Comparison of ENCODE assay signal across 29 mouse cellular contexts in genomic region chr17:36022098-36022497, GRCm38 (mm10). TPM values are rescaled to one million over a fixed set of nuclear protein-coding genes. Genes with fewer than 3 reads are reported as not detected.
"Had no signal": no experiment of that assay in that cellular context is flagged by ENCODE, and none has a peak within 500 bp of the region (broad histone marks: within the 10 kb centered on the region; RNA-seq: fewer than 3 reads in every experiment).

No protein-coding gene starts in this region.

- H3K36me3 ChIP-seq: kidney, embryonic 15.5 days; limb, embryonic 12.5 days; limb, embryonic 15.5 days; neural tube, embryonic 12.5 days had no signal

- DNase-seq: kidney, adult 11 months; kidney, adult 8-10 months; kidney, postnatal 10 days; kidney, postnatal 36 days; left cerebral cortex, postnatal 4 days; lung, adult 2 months; lung, postnatal 14 days; lung, postnatal 4 days; midbrain, embryonic 14.5 days; right cerebral cortex, adult 18-20 months; right cerebral cortex, postnatal 14 days; right cerebral cortex, postnatal 4 days; spleen, adult 18-20 months; thymus, adult 18-20 months had no signal

- H3K4me1 ChIP-seq: neural tube, embryonic 12.5 days had no signal

- H3K27ac ChIP-seq: kidney, embryonic 15.5 days; limb, embryonic 12.5 days; limb, embryonic 15.5 days; neural tube, embryonic 12.5 days; neural tube, embryonic 15.5 days had no signal

- H3K27me3 ChIP-seq: kidney, embryonic 15.5 days; limb, embryonic 12.5 days; limb, embryonic 15.5 days; liver, embryonic 12.5 days; liver, embryonic 15.5 days; neural tube, embryonic 12.5 days; neural tube, embryonic 15.5 days had no signal

- H3K4me3 ChIP-seq: kidney, embryonic 15.5 days; limb, embryonic 12.5 days; limb, embryonic 15.5 days; liver, embryonic 12.5 days; neural tube, embryonic 12.5 days; neural tube, embryonic 15.5 days had no signal

RNA-seq across cellular contexts. Expression of gene Gm6034, which starts 20.7 kb away (rescaled TPM):
- total RNA-seq: layer of hippocampus, postnatal 14 days; left cerebral cortex, adult 18-20 months; left cerebral cortex, postnatal 14 days; left cerebral cortex, postnatal 4 days; megakaryocyte, adult 5-6 weeks had no signal
- polyA plus RNA-seq: kidney, embryonic 15.5 days; limb, embryonic 12.5 days; limb, embryonic 15.5 days; liver, embryonic 12.5 days; liver, embryonic 15.5 days; lung, adult 2 months; lung, embryonic 16.5 days; midbrain, embryonic 14.5 days; midbrain, postnatal 0 days; neural tube, embryonic 12.5 days; neural tube, embryonic 15.5 days; testis, adult 2 months; urinary bladder, adult 2 months had no signal

RNA-seq across cellular contexts. Expression of gene Gm11127, which starts 36.1 kb away (rescaled TPM):
- total RNA-seq: left cerebral cortex, postnatal 4 days; megakaryocyte, adult 5-6 weeks; midbrain, postnatal 0 days had no signal
- polyA plus RNA-seq: kidney, embryonic 15.5 days; limb, embryonic 12.5 days; limb, embryonic 15.5 days; liver, embryonic 12.5 days; liver, embryonic 15.5 days; lung, adult 2 months; lung, embryonic 16.5 days; midbrain, embryonic 14.5 days; neural tube, embryonic 12.5 days; neural tube, embryonic 15.5 days had no signal
